Comparison of ENCODE assay signal across 14 mouse cellular contexts in genomic region chr16:15113989-15114556, GRCm38 (mm10).
DNase-seq lines count a peak whose midpoint lies in the region; ATAC-seq and TF ChIP-seq lines count a peak whose summit lies in the region.
"Had no signal": no experiment of that assay in that cellular context is flagged by ENCODE, and none has a peak within 500 bp of the region (broad histone marks: within the 10 kb centered on the region; RNA-seq: fewer than 3 reads in every experiment).

No protein-coding gene starts in this region.

- H3K36me3 ChIP-seq in heart, embryonic 13.5 days, result no peaks in the 10 kb centered on the region
- no peaks in the 10 kb centered on the region for H3K36me3 ChIP-seq in heart, adult 2 months (ENCODE audit: control insufficient read depth, insufficient read depth, low read length)
- H3K36me3 ChIP-seq in stomach, embryonic 15.5 days, result no peaks in the 10 kb centered on the region
- H3K36me3 ChIP-seq in hindbrain, embryonic 12.5 days, result no peaks in the 10 kb centered on the region
- H3K36me3 ChIP-seq: liver, embryonic 12.5 days had no signal

- no peak for DNase-seq in heart, adult 2 months
- DNase-seq in kidney, postnatal 4 days, result peak; percentile 55 to 56
- no peak for DNase-seq in kidney, postnatal 25 days
- DNase-seq in gonadal fat pad, adult 2 months (ENCODE audit: low read depth), result peak; percentile 19
- DNase-seq in T-cell, adult 2 months (ENCODE audit: low spot score), result no peak
- DNase-seq: cerebellum, adult 8-10 months; layer of hippocampus, postnatal 36 days; thymus, adult 2 months had no signal

- H3K27ac ChIP-seq in heart, embryonic 13.5 days (replicated peaks), result peak overlapping the region; percentile 36; the same call in 1 of the 2 replicates
- H3K27ac ChIP-seq in heart, adult 2 months, result no peak overlapping the region
- H3K27ac ChIP-seq in stomach, embryonic 15.5 days, result peak overlapping the region; percentile 73
- no peak overlapping the region for H3K27ac ChIP-seq in hindbrain, embryonic 12.5 days
- H3K27ac ChIP-seq: liver, embryonic 12.5 days had no signal

- H3K4me1 ChIP-seq in heart, embryonic 13.5 days, result peaks cover 23% of the 10 kb centered on the region
- no peaks in the 10 kb centered on the region for H3K4me1 ChIP-seq in heart, adult 2 months (ENCODE audit: control insufficient read depth, insufficient read depth, low read length)
- H3K4me1 ChIP-seq in stomach, embryonic 15.5 days, result no peaks in the 10 kb centered on the region
- H3K4me1 ChIP-seq in hindbrain, embryonic 12.5 days, result no peaks in the 10 kb centered on the region
- H3K4me1 ChIP-seq: liver, embryonic 12.5 days had no signal

- TF ChIP-seq EP300 in heart, adult 2 months (IDR thresholded peaks at IDR 0.05; ENCODE audit: insufficient read depth, low read depth, low read length), result no peak

- peak overlapping the region; percentile 37 for H3K4me2 ChIP-seq in heart, embryonic 13.5 days
- H3K4me2 ChIP-seq in stomach, embryonic 15.5 days, result 0 out of 2 replicates have a peak overlapping the region, but pooled peaks have one; percentile 17
- H3K4me2 ChIP-seq in hindbrain, embryonic 12.5 days (replicated peaks), result no peak overlapping the region
- H3K4me2 ChIP-seq: heart, embryonic 11.5 days; liver, embryonic 12.5 days; midbrain, embryonic 11.5 days had no signal

- 26% methylated on average over 5 of the region's 5 CpGs for WGBS in heart, embryonic 13.5 days
- 29% methylated on average over 5 of the region's 5 CpGs for WGBS in heart, adult 2 months
- WGBS in stomach, embryonic 15.5 days, result 14% methylated on average over 5 of the region's 5 CpGs
- 53% methylated on average over 5 of the region's 5 CpGs for WGBS in hindbrain, embryonic 12.5 days

- TF ChIP-seq CTCF in heart, adult 2 months (IDR thresholded peaks at IDR 0.05), result no peak

- H3K27me3 ChIP-seq in heart, embryonic 13.5 days (replicated peaks), result no peaks in the 10 kb centered on the region
- H3K27me3 ChIP-seq in heart, adult 2 months (ENCODE audit: control insufficient read depth, insufficient read depth, low read length), result no peaks in the 10 kb centered on the region
- H3K27me3 ChIP-seq in stomach, embryonic 15.5 days (replicated peaks), result no peaks in the 10 kb centered on the region
- H3K27me3 ChIP-seq in hindbrain, embryonic 12.5 days, result no peaks in the 10 kb centered on the region
- H3K27me3 ChIP-seq: liver, embryonic 12.5 days had no signal

- no peak overlapping the region; the same call in 1 of the 2 replicates for H3K4me3 ChIP-seq in heart, embryonic 13.5 days
- H3K4me3 ChIP-seq in heart, adult 2 months, result no peak overlapping the region
- H3K4me3 ChIP-seq in stomach, embryonic 15.5 days (replicated peaks), result no peak overlapping the region
- H3K4me3 ChIP-seq in hindbrain, embryonic 12.5 days, result no peak overlapping the region
- H3K4me3 ChIP-seq: liver, embryonic 12.5 days had no signal

- no peak for TF ChIP-seq POLR2A in heart, adult 2 months (IDR thresholded peaks at IDR 0.05; ENCODE audit: insufficient read depth, low read depth, low read length)

- intact Hi-C loops in heart, adult 2 months (cut with DNase I), result no loop called here

- H3K79me2 ChIP-seq in heart, adult 2 months (replicated peaks; ENCODE audit: control insufficient read depth, insufficient read depth, low read length), result no peaks in the 10 kb centered on the region

- no peak for ATAC-seq in heart, embryonic 13.5 days (ENCODE audit: extremely low read depth, insufficient number of reproducible peaks, low FRiP score, low TSS enrichment)
- no peak for ATAC-seq in stomach, embryonic 15.5 days (ENCODE audit: insufficient read depth, low FRiP score, low read depth)
- ATAC-seq in hindbrain, embryonic 12.5 days (ENCODE audit: low FRiP score), result no peak
- ATAC-seq: liver, embryonic 12.5 days had no signal

- no peak overlapping the region for H3K9ac ChIP-seq in heart, embryonic 13.5 days
- no peak overlapping the region for H3K9ac ChIP-seq in heart, adult 2 months (ENCODE audit: low read depth, low read length)
- no peak overlapping the region for H3K9ac ChIP-seq in stomach, embryonic 15.5 days
- no peak overlapping the region for H3K9ac ChIP-seq in hindbrain, embryonic 12.5 days
- H3K9ac ChIP-seq: liver, embryonic 12.5 days had no signal

- H3K9me3 ChIP-seq in heart, embryonic 13.5 days, result no peaks in the 10 kb centered on the region
- no peaks in the 10 kb centered on the region for H3K9me3 ChIP-seq in stomach, embryonic 15.5 days
- H3K9me3 ChIP-seq in hindbrain, embryonic 12.5 days (replicated peaks), result no peaks in the 10 kb centered on the region
- H3K9me3 ChIP-seq: liver, embryonic 12.5 days had no signal

Comparison
In these comparisons a context has a peak if more than half of its experiments do, and no peak if none do; other contexts are left out.
1. H3K27ac ChIP-seq: peak in heart, embryonic 13.5 days (single experiment) and stomach, embryonic 15.5 days (single experiment); none in heart, adult 2 months (single experiment) and hindbrain, embryonic 12.5 days (single experiment).
2. DNase-seq: peak in kidney, postnatal 4 days (2 of 2) and gonadal fat pad, adult 2 months (single experiment); none in heart, adult 2 months (0 of 2), kidney, postnatal 25 days (0 of 2) and T-cell, adult 2 months (single experiment).